ENCODE assay signal across 14 mouse cellular contexts in genomic region chr11:52703391-52703790, GRCm38 (mm10).
"Had no signal": no experiment of that assay in that cellular context is flagged by ENCODE, and none has a peak within 500 bp of the region (broad histone marks: within the 10 kb centered on the region; RNA-seq: fewer than 3 reads in every experiment).

No protein-coding gene starts in this region.

- H3K27me3 ChIP-seq: limb, embryonic 12.5 days; midbrain, embryonic 12.5 days; neural tube, embryonic 13.5 days had no signal

- H3K4me3 ChIP-seq: limb, embryonic 12.5 days; midbrain, embryonic 12.5 days; neural tube, embryonic 13.5 days had no signal

- H3K9me3 ChIP-seq: limb, embryonic 12.5 days; midbrain, embryonic 12.5 days; neural tube, embryonic 13.5 days had no signal

- H3K9ac ChIP-seq: limb, embryonic 12.5 days; midbrain, embryonic 12.5 days; neural tube, embryonic 13.5 days had no signal

- H3K36me3 ChIP-seq: limb, embryonic 12.5 days; midbrain, embryonic 12.5 days; neural tube, embryonic 13.5 days had no signal

- H3K4me1 ChIP-seq: limb, embryonic 12.5 days; midbrain, embryonic 12.5 days had no signal

- DNase-seq: kidney, adult 8-10 months; kidney, postnatal 36 days; layer of hippocampus, adult 9-11 months; layer of hippocampus, postnatal 36 days; liver; retina, postnatal 1 day; thymus, postnatal 4 days had no signal

- ATAC-seq: intestine, postnatal 0 days; midbrain, embryonic 16.5 days had no signal

- H3K27ac ChIP-seq: kidney, postnatal 0 days; limb, embryonic 12.5 days; midbrain, embryonic 12.5 days; neural tube, embryonic 13.5 days; stomach, postnatal 0 days had no signal

- H3K4me2 ChIP-seq: limb, embryonic 12.5 days; midbrain, embryonic 12.5 days; neural tube, embryonic 13.5 days had no signal
